Mouse (Mus musculus): ENCODE data around the gene Tns4. TPM values are rescaled to one million over a fixed set of nuclear protein-coding genes. Genes with fewer than 3 reads are reported as not detected.

Gene Tns4
- not detected in 2 replicates for polyA plus RNA-seq (2012)

DNA sequence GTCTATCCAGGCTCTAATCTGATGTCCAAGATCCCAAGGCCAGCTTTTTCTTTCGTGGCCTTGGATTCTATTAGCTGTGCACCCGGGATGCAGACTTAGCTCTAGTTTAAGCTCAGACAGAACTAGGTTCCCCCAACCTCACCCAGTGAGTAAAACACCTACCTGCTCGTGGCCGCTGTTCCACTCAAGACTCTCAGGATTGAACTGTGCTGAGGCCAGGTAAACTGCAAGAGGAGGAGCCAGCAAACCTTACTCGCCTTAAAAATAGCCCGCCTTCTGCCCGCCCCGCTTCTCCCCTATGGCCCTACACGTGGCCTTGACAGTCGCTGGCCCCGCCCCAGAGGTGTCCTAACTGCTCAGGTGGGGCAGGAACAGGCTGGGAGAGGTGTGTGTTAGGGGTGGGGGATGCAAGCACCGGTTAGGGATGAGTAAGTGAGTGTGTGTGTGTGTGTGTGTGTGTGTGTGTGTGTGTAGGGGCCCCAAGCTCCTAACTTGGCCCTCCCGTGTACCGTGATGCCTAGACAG, at the start of gene Tns4:
Gene Tns4 (minus strand): TSS at position 230 of the 525 bp plus-strand sequence.
- no peak for TF ChIP-seq GATA1 (IDR thresholded peaks at IDR 0.05; ENCODE audit: low read length)

DNA sequence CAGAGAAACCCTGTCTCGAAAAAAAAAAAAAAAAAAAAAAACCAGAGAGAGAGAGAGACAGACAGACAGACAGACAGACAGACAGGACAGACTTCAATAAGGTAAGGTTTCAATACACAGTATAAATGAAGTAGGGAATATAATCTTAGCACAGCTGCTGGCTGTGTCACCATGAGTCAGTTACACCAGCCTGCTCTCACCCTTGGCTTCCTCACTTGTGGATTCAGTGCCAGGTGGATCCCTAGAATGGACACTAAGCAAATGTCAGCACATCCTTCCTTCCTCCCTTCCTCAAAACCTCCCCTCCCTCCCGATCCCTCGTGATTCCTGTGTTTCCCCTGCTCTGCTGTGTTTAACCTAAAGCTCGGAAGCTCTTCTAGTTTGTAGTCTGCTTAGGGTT, 48.3 kb upstream of the Tns4 start:
- TF ChIP-seq GATA1 (IDR thresholded peaks at IDR 0.05; ENCODE audit: low read length) = no peak

DNA sequence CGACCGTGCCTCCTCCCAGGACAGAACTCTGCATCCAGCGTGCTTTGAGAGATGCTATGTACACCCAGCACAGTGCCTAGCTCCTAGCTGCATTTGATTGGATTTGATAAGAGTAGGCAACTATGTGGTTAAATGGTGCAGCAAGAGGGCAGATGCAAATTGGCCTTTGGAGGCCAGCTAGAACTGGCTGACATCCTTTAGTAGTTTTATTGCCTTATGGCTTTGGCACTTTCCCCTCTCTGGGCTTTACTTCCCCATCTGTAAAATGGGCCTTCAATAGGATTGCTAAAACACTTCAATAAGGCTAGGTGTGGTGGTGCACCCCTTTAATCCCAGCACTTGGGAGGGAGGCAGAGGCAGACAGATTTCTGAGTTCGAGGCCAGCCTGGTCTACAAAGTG, 47.9 kb upstream of the Tns4 start:
- no peak for TF ChIP-seq GATA1 (IDR thresholded peaks at IDR 0.05; ENCODE audit: low read length)

DNA sequence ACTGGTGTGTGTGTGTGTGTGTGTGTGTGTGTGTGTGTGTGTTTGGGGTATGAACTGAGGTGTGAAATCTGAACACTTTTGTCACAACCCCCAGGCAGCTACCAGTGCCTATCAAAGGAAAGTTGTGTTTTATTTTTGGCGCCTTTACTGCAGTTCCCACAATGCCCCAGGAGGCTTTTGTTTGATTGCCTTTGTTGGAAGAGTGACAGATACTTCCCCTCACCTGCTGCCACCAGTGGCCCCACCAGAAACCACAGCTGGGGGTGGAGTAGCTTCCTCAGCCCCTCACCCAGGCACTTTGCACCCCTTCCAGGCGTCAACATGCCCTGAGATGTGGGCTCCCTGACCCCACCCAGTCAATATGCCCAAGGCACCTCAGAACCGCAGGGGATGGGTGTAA, 47.3 kb upstream of the Tns4 start:
- no peak for TF ChIP-seq GATA1 (IDR thresholded peaks at IDR 0.05; ENCODE audit: low read length)

DNA sequence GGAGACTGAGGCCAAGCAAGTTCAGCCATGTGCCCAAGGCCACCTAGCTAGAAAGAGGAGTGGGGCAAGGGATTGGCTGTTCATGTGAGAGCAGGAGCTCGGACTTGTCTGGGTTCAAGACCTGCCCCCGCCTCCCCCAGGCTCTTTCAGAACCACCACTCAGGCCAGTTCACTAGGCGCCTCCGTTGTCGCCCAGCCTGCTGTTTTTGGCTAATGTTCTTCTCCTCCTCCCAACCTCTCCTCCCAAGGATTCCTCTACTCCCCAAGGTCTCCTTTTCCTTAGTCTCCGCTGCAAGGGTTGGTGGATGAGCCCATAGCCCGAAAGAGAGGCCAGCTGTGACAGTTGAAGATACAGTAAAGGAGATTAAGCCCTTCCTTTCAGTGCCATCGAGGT, 45.9 kb upstream of the Tns4 start:
- no peak for TF ChIP-seq GATA1 (IDR thresholded peaks at IDR 0.05; ENCODE audit: low read length)

DNA sequence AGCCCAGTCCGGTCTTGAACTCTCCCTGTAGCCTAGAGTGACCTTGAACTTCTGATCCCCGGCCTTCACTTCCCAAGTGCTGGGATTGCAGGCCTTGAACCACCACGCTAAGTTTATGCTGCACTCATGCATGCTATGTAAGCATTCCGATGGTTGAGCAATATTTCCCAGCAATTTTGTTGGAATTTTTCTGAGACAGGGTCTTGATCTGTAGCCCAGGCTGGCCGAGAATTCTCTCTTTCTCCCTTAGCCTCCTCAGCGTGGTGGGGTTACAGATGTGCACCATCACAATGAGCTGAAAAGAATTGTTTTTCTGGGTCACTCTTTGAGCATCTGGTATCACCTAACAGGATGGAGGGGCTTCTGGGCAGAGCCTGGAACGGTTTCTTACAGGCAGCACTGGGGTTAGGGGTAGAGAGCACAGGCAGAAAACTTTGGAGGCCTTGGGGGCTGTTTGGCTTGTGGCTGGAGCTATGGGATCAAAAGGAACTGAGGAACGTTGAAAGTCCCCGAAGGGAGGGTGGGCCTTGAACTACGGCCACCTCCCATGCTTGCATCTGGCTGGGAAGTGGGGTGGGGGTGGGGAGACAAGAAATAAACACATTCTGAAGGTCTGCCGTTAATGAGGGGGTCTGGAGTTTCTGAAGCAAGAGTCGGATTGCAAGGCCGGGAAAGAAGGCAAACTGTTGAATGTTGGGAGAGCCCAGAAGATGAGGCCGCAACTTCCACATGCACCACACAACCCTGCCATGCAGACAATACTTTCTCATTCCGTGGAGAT, 45.4 kb upstream of the Tns4 start:
- no peak for TF ChIP-seq GATA1 (IDR thresholded peaks at IDR 0.05; ENCODE audit: low read length)

DNA sequence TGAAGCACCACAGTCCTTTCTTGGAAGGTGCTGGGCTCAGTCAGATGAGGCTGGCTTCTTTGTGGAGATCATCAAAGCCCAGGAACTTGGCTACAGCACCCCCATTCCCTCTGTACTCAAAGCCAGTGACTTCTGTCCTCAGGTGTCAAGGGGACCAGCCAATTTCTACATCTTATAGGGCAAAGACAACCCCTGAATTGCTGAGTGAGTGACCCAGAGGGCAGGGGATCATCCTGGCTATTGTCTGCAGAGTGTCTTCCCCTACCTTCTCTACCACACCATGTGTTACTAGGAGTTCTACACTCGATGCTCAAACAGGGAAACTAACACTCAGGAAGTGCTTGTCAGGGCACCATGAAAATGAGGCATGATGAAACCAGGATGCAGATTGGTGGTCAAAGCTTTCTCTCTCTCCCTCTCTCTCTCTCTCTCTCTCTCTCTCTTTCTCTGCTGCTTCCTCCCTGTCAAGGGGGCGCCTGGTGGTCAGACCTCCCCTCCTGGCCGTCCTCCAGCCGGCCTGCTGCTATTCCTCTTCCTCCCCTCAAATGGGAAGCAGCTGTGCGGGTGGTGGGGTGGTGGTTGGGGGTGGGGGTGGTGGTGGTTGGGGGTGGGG, 44.3 kb upstream of the Tns4 start:
- TF ChIP-seq GATA1 (IDR thresholded peaks at IDR 0.05; ENCODE audit: low read length) = no peak

DNA sequence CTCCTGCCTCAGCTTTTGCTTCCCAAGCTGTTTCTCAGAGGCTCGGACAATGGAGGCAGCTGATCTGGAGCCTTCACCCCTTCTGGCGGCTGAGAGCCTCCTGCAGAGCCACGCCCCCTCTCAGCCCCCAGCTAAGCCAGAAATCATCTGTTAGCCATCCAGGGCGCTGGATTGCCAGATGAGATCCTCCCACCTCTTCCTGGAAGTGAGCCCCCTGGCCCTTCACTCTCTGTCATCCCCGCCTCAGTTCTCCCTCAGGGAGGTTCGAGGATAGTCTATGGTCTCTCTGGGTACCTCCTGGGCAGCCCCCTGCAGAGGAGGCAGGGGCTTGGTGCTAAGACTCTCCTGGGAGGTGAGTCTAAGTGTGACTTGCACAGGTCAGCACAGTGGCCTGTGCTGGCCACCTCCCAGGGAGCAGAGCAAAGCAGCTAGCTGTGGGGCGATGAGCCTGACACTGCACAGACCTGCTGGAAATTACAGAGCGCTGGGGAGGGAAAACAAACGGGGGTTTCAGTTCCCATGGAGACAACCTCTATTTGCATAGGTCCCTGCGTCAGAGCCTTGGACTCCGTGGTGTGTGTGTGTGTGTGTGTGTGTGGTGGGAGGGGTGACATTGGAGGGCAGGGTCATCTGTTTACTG, 43.1 kb upstream of the Tns4 start:
- TF ChIP-seq GATA1 (IDR thresholded peaks at IDR 0.05; ENCODE audit: low read length) = no peak

DNA sequence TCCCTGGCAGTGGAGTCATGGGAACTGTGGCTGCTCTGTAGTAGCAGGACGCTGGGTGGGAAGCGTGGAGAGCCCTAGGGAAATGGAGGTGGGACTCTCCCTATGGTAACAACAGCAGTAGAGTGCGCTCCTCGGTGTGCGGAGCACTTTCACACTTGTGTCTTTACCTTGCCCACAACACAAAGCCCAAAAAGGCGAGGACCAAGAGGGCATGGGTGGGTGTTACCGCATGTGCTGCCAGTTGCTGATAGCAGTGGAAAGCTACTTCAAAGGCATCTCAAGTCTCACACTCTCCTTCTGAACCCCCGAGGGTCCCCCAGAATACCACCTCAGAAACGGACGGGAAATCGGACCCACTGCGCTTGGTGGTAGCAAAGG, 42.3 kb upstream of the Tns4 start:
- no peak for TF ChIP-seq GATA1 (IDR thresholded peaks at IDR 0.05; ENCODE audit: low read length)

DNA sequence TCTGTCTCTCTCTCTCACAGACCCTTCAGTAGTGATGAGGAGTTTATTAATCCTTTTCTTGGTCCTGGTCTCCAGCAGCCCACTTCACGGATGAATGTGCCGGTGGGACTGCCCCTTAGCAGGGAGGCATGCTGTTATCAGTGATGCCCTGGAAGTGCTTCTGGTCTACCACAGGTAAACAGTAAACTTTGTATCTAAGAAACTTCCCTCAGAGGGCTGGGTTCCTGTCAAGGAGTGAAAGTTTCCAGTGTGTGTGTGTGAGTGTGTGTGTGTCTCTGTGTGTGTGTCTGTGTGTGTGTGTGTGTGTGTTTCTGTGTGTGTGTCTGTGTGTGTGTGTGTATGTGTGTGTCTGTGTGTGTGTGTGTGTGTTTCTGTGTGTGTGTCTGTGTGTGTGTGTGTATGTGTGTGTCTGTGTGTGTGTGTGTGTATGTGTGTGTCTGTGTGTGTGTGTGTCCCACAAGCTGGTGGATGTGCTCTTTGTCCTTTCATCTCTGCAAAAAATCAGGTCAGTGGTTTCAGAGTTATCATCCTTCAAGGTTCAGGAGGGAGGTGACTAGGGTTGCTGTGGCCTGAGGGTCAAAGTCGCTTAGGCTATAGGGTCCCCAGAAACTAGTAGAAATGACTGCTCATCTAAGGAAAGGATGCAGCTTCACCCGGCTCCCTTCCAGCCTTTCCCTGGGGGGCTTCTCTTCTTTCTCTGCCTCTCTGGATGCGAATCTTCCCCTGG, 41.8 kb upstream of the Tns4 start:
- no peak for TF ChIP-seq GATA1 (IDR thresholded peaks at IDR 0.05; ENCODE audit: low read length)

DNA sequence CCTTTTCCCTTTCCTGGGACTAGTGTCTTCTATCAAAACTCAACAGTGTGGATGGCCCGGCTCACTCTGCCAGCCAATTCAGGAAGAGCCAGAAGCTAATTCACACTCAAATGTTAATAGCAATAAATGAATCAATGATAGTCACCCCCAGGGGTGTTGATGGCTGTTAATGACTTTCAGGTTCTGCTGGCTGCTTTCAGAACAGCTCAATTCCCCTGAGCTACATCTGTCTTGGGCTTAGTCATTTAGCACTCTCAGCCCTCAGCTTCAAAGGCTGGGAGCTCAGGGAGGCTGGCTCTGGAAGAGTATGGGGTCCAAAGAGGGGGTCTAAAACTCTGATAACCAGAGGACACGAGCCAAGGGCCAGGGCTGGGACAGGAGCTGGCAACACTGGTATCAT, 40.2 kb upstream of the Tns4 start:
- no peak for TF ChIP-seq GATA1 (IDR thresholded peaks at IDR 0.05; ENCODE audit: low read length)

DNA sequence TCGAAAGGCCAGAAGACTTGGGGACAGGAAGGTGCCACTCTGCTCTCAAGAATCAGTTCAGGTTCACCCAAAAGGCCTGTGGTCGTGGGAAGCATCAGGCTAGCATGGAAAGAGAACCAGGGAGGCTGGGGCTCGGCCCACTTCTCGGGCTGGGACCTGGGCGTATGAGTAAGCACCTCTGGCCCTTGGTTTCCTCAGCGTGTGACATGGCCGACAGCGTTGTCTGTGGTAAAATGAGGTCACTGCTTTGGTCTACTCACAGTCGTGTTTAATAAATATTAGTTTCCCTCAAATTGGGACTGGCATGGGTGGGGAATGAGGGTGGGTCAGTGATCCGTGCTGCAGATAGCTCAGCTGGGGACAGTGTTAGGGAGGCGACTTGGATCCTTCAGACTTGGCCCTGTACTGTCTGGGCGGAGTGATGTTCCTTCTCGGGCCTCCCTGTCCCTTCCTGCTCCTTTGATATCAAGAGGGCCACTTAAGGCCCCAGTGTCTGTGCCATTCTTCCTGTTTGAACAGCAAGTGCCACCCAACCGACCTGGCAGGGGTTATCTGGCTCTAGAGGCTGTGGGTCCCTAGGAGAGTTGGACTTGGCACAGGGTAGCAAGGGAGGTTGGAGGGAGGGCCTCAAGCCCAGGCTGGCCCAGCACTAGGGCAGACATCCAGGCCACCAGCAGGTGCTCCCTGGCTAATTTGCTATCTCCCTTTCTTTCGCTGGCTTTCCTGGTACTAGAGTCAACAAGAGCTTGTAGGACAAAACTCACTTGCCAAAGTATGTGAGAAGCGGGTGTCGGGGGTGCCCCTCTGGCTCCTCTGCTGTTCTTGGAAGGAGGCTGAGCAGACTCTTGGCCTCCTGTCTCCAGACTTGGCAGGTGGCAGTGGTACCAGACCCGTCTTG, 38.9 kb upstream of the Tns4 start:
- no peak for TF ChIP-seq GATA1 (IDR thresholded peaks at IDR 0.05; ENCODE audit: low read length)

DNA sequence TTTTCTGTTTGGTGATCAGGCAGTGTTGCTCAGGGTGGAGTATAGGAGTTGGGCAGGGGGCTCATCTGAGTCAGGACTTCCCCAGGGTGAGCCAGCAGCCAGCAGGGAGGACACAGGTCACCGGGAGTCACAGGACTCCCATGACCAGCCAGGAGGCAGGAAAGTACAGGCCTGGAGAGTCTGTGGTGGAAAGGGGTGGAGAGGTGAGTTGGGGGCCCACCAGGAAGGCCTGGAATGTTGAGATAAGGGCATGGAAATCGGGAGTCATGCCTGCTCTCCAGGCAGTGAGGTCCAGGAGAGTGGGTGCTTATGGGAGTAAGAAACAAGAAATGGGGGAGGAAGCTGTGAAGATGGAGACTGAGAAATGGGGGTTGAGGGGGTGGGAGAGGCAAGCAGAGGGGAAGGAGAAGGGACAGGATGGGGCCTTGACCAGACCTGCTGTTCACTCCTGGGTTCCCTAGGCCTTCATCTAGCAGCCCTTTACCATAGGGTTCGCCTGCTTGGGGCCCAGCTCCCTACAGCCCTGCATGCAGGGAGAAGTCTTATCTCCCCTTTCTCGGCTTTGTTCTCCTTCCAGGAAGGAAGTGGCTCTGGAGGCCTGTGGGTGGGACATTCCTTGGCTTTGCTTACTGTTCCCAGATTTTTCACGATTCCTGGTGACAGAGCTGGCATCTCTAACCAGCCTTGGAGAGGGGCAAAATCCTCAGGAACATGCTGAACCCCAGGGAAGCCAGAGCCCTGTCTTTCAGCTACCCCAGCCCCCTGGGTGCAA, 37.6 kb upstream of the Tns4 start:
- no peak for TF ChIP-seq GATA1 (IDR thresholded peaks at IDR 0.05; ENCODE audit: low read length)

DNA sequence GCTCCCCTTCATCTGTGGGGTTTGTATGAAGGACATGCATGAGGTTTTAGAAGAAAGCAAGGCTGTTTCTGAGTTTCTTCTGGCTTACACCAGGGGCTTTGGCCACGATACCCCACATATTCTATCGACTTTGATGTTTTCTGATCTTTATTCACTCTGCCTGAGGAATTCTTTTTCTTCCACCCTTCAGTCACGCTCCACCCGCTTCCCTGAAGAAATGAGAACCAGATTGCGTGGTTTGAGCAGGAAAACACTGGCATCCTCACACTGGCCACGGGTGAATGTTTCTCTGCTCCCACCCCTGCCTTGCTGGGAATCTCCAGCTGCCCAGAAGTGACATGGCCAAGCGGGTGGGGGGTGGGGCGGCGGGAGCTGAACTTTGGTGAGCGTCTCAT, 35.5 kb upstream of the Tns4 start:
- no peak for TF ChIP-seq GATA1 (IDR thresholded peaks at IDR 0.05; ENCODE audit: low read length)

Measured in G1E-ER4 (cell line).